Mouse (Mus musculus): ENCODE results near the gene Nle1. TPM values are rescaled to one million over a fixed set of nuclear protein-coding genes. Genes with fewer than 3 reads are reported as not detected.

Nle1 gene
- 6.9 TPM for polyA plus RNA-seq (2014; fragmentation: Illumina TruSeq; extraction: RNeasy Lipid Tissue Mini Kit (QIAGEN cat#74804); ENCODE audit: low read depth, low replicate concordance)

GRCm38 (mm10) chr11:82907651-82908607 lies at the start of gene Nle1:
Gene Nle1 (minus strand): TSS chr11:82908411.

GRCm38 (mm10) chr11:82950736-82951481 lies 42.7 kb upstream of the Nle1 start, which contains the start of gene Slfn5:
Gene Slfn5 (plus strand): TSS chr11:82951349.

DNA sequence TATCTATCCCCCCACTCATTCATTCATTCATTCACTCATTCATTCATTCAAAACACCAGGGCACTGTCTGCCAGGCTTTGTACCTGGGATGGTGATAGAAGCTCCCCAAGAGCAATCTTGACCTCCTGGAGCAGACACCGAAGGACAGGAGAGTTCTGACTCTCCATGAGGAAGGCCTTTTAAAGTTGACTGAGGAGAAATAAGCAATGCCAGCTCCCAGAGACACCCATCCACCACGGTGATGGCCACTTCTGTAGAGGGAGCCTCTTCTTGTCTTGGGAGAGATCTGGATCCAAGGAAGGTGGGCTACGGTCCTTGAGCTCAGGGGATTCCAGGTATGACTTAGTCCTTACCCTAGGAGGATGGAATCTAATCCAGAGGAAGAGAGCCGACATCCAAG lies 2.0 kb upstream of the Nle1 start, which contains the start of gene Unc45b:
Unc45b (plus strand) TSS at position 301 of the 400 bp plus-strand sequence.

GRCm38 (mm10) chr11:82891936-82892335 lies 16.3 kb downstream of the Nle1 start, which contains the start of gene Fndc8:
Gene Fndc8 (plus strand): TSS chr11:82892124.

DNA sequence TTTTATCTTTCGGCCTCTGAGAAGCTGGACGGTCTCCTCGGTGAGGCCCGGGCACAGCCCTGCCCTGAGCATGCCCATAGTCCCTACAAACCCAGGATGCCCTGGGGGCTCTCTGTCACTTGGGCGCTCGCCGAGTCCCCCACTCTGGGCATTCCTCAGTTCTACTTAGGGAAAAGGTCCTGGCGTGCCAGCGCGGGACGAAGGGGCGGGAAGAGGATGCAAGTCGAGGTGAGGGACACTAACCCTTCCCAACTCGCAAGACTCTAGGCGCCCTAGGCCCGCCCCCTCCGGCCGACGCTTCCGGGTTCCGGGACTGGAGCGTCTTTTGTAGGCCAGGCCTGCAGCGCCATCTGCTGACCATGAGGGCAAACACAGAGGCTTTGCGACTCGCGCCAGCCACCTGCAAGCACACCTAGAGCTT lies 17.9 kb downstream of the Nle1 start, which contains the start of gene Rad51d:
Rad51d (minus strand) TSS at position 273 of the 421 bp plus-strand sequence.

DNA sequence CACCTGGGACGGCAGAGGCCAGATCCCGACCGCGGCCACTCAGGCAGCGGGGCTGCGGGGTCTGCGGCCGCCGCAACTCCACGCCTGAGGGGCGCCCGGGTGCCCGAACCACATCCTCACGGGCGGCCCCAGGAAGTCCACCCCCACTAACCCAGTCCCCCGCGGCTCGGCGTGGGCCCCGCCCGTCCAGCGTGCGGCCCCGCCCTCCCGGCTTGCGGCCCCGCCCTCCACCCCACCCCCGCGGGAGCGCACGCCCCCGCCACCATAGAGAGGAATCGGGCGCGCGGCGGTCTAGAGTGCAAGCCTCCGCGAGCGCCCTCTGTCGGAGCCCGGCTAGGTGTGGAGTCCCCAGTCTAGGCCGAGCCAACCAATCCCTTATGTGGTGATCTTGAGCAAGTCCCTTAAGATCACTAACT lies 37.2 kb downstream of the Nle1 start, which contains the start of gene Rffl:
Rffl (minus strand) TSS at position 180 of the 416 bp plus-strand sequence.

Other genes starting within 250 kb of the Nle1 start
- 1.2 TPM for gene Cct6b, start 144.1 kb downstream of the Nle1 start, polyA plus RNA-seq (2014; fragmentation: Illumina TruSeq; extraction: RNeasy Lipid Tissue Mini Kit (QIAGEN cat#74804); ENCODE audit: low read depth, low replicate concordance)
- 18.5 TPM for gene Zfp830, start 144.1 kb downstream of the Nle1 start, polyA plus RNA-seq (2014; fragmentation: Illumina TruSeq; extraction: RNeasy Lipid Tissue Mini Kit (QIAGEN cat#74804); ENCODE audit: low read depth, low replicate concordance)
- gene Lig3, start 127.3 kb downstream of the Nle1 start, polyA plus RNA-seq (2014; fragmentation: Illumina TruSeq; extraction: RNeasy Lipid Tissue Mini Kit (QIAGEN cat#74804); ENCODE audit: low read depth, low replicate concordance): 16.8 TPM
- 7.7 TPM for gene Rffl, start 37.2 kb downstream of the Nle1 start, polyA plus RNA-seq (2014; fragmentation: Illumina TruSeq; extraction: RNeasy Lipid Tissue Mini Kit (QIAGEN cat#74804); ENCODE audit: low read depth, low replicate concordance)
- gene Rad51d, start 17.8 kb downstream of the Nle1 start, polyA plus RNA-seq (2014; fragmentation: Illumina TruSeq; extraction: RNeasy Lipid Tissue Mini Kit (QIAGEN cat#74804); ENCODE audit: low read depth, low replicate concordance): 7.1 TPM
- gene Fndc8, start 16.3 kb downstream of the Nle1 start, polyA plus RNA-seq (2014; fragmentation: Illumina TruSeq; extraction: RNeasy Lipid Tissue Mini Kit (QIAGEN cat#74804); ENCODE audit: low read depth, low replicate concordance): not detected
- 1.9 TPM for gene Unc45b, start 2.1 kb upstream of the Nle1 start, polyA plus RNA-seq (2014; fragmentation: Illumina TruSeq; extraction: RNeasy Lipid Tissue Mini Kit (QIAGEN cat#74804); ENCODE audit: low read depth, low replicate concordance)
- gene Slfn5, start 42.9 kb upstream of the Nle1 start, polyA plus RNA-seq (2014; fragmentation: Illumina TruSeq; extraction: RNeasy Lipid Tissue Mini Kit (QIAGEN cat#74804); ENCODE audit: low read depth, low replicate concordance): 57.6 TPM
- gene Slfn9, start 83.4 kb upstream of the Nle1 start, polyA plus RNA-seq (2014; fragmentation: Illumina TruSeq; extraction: RNeasy Lipid Tissue Mini Kit (QIAGEN cat#74804); ENCODE audit: low read depth, low replicate concordance): 62.3 TPM
- gene Slfn8, start 112.4 kb upstream of the Nle1 start, polyA plus RNA-seq (2014; fragmentation: Illumina TruSeq; extraction: RNeasy Lipid Tissue Mini Kit (QIAGEN cat#74804); ENCODE audit: low read depth, low replicate concordance): 21.9 TPM
- 9.8 TPM for gene Slfn2, start 156.7 kb upstream of the Nle1 start, polyA plus RNA-seq (2014; fragmentation: Illumina TruSeq; extraction: RNeasy Lipid Tissue Mini Kit (QIAGEN cat#74804); ENCODE audit: low read depth, low replicate concordance)
- 0.82 TPM for gene Slfn1, start 208.4 kb upstream of the Nle1 start, polyA plus RNA-seq (2014; fragmentation: Illumina TruSeq; extraction: RNeasy Lipid Tissue Mini Kit (QIAGEN cat#74804); ENCODE audit: low read depth, low replicate concordance)